Mouse (Mus musculus) spleen, postnatal 0 days (tissue): Measurements from ENCODE around the gene Gm5799. TPM values are rescaled to one million over a fixed set of nuclear protein-coding genes. Genes with fewer than 3 reads are reported as not detected.

Source experiments
- polyA plus RNA-seq: library from polyadenylated mRNA; unstranded; fragments of >200 nt; fragmentation: Nextera tagmentation; extraction: Ambion mirVana; gene quantifications from 2 replicates; pipeline ENCODE4 v1.2.1, GENCODE M21; 2015

The Gm5799 gene
- polyA plus RNA-seq: not detected in 2 replicates

GRCm38 (mm10) chr14:43543276-43543675 is at the start of gene Gm5799:
Gene Gm5799 (plus strand): TSS chr14:43543576.

GRCm38 (mm10) chr14:43579046-43579445 is 35.7 kb downstream of the Gm5799 start, which contains the start of gene Gm17654:
Gene Gm17654 (minus strand): TSS chr14:43579146.

Other genes with a start within 250 kb of the Gm5799 start
- not detected in 2 replicates for gene Gm8127, start 249.7 kb upstream of the Gm5799 start, polyA plus RNA-seq
- not detected in 2 replicates for gene 1700001F09Rik, start 195.8 kb upstream of the Gm5799 start, polyA plus RNA-seq
- not detected in 2 replicates for gene Gm8138, start 127.2 kb upstream of the Gm5799 start, polyA plus RNA-seq
- not detected in 2 replicates for gene Gm17654, start 35.6 kb downstream of the Gm5799 start, polyA plus RNA-seq
- not detected in 2 replicates for gene Gm10375, start 64.4 kb downstream of the Gm5799 start, polyA plus RNA-seq
- gene Gm8165, start 133.6 kb downstream of the Gm5799 start, polyA plus RNA-seq: not detected in 2 replicates
- 0.81 and 1.1 TPM in 2 replicates for gene Gm7324, start 154.3 kb downstream of the Gm5799 start, polyA plus RNA-seq
- not detected in 2 replicates for gene Gm16506, start 183.9 kb downstream of the Gm5799 start, polyA plus RNA-seq
- gene Gm6526, start 204.3 kb downstream of the Gm5799 start, polyA plus RNA-seq: not detected in 2 replicates
- gene Gm8180, start 241.2 kb downstream of the Gm5799 start, polyA plus RNA-seq: not detected in 2 replicates